Mouse (Mus musculus) liver (tissue): ENCODE results near the gene Mafg.

ENCODE experiments used
- DNase-seq: peaks from one replicate; pipeline ENCODE4 v3.0.0-alpha.2; 2020; ENCODE audit warnings: mixed read lengths

Mafg gene

GRCm38 (mm10) chr11:120618619-120619535 is 14.5 kb downstream of the Mafg start:
- DNase-seq: no peak

GRCm38 (mm10) chr11:120617519-120618112 is 15.8 kb downstream of the Mafg start, which contains the start of gene Pcyt2:
TSS of gene Pcyt2 (minus strand) at chr11:120617936.
- peak; percentile 97 for DNase-seq

GRCm38 (mm10) chr11:120616617-120617294 is 16.6 kb downstream of the Mafg start:
- peak; percentile 48 for DNase-seq

- DNase-seq: no peak
Measured at GRCm38 (mm10) chr11:120615606-120616203, 17.7 kb downstream of the Mafg start.

- no peak for DNase-seq
Measured at GRCm38 (mm10) chr11:120615167-120615566, 18.2 kb downstream of the Mafg start.

GRCm38 (mm10) chr11:120613976-120614375 is 19.4 kb downstream of the Mafg start:
- DNase-seq: no peak

GRCm38 (mm10) chr11:120613481-120613972 is 19.9 kb downstream of the Mafg start:
- DNase-seq: no peak

- DNase-seq: peak; percentile 80
Measured at GRCm38 (mm10) chr11:120612763-120613162, 20.6 kb downstream of the Mafg start.

- DNase-seq: no peak
Measured at GRCm38 (mm10) chr11:120610477-120611046, 22.8 kb downstream of the Mafg start.

GRCm38 (mm10) chr11:120609250-120609649 is 24.1 kb downstream of the Mafg start:
- DNase-seq: peak; percentile 63

GRCm38 (mm10) chr11:120608241-120609034 is 25.0 kb downstream of the Mafg start, which contains the start of gene Npb:
TSS of gene Npb (plus strand) at chr11:120608477.
- no peak for DNase-seq

GRCm38 (mm10) chr11:120606764-120607163 is 26.6 kb downstream of the Mafg start:
- no peak for DNase-seq

GRCm38 (mm10) chr11:120605667-120606066 is 27.7 kb downstream of the Mafg start:
- no peak for DNase-seq

- peak; percentile 62 for DNase-seq
Measured at GRCm38 (mm10) chr11:120603545-120603944, 29.9 kb downstream of the Mafg start.

- no peak for DNase-seq
Measured at GRCm38 (mm10) chr11:120600716-120601115, 32.7 kb downstream of the Mafg start.

GRCm38 (mm10) chr11:120598990-120599549 is 34.3 kb downstream of the Mafg start:
- no peak for DNase-seq

GRCm38 (mm10) chr11:120598283-120598989 is 35.0 kb downstream of the Mafg start, which contains the start of the genes Alyref and Anapc11:
TSS of gene Alyref (minus strand) at chr11:120598365.
TSS of gene Anapc11 (plus strand) at chr11:120598421.
- peak; percentile 97 for DNase-seq

GRCm38 (mm10) chr11:120597240-120598235 is 35.9 kb downstream of the Mafg start:
- DNase-seq: peak; percentile 47

- no peak for DNase-seq
Measured at GRCm38 (mm10) chr11:120588531-120588930, 44.9 kb downstream of the Mafg start.
